Mouse (Mus musculus): ENCODE results near the gene Olfr796. TPM values are rescaled to one million over a fixed set of nuclear protein-coding genes. Genes with fewer than 3 reads are reported as not detected.

The Olfr796 gene
- polyA plus RNA-seq (2015; fragmentation: Nextera tagmentation; extraction: Ambion mirVana), result not detected in 2 replicates

DNA sequence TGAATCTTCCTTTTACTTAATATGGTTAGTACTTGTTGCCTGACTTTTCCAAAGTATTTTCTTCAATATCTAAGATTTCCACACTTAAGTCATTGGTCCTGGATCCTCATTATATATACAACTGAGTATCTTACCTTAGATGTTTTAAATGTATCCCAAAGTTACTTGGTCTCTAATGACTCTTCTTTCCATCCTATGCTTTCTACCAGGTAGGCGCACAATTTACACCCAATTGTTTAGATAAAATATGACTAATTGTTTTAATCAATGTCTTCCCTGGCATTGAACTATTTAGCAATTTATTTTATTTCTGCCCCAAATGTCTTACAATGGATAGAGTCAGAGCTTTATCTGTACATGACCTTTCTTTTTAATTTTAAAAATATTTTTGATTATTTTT lies at the start of gene Olfr796:
TSS of gene Olfr796 (minus strand) at position 101 of the 400 bp plus-strand sequence.
- Histone ChIP-seq H3K27me3 (no peaks in the 10 kb centered on the region), H3K9me3 (no peaks in the 10 kb centered on the region), H3K9ac (no peak within 1 kb of the TSS), H3K27ac (no peak within 1 kb of the TSS), H3K4me1 (replicated peaks) (no peaks in the 10 kb centered on the region), H3K36me3 (no peaks in the 10 kb centered on the region), H3K4me3 (no peak within 1 kb of the TSS), H3K4me2 (no peak within 1 kb of the TSS)
- no peak for ATAC-seq (ENCODE audit: low FRiP score)
- 98% methylated on average over 1 of the region's 1 CpGs for WGBS

DNA sequence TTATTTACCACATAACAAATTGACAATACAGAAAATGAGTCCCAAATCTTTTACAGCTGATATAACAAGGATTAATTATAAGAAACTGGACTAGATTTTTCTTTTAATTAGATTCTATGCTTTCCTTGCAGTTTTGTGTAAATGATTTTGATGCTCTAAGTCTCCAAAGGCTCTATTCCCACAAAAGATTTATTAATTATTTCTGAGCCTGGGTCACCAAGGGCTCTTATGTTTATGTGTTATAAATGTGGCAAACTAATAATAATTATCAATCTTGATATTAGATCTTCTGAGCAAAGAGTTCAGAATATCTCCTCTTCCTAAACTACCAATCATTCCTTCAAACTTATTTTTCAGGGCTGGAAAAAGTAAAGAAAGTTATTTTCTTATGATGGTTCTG lies 45.0 kb upstream of the Olfr796 start, which contains the start of gene Olfr800:
TSS of gene Olfr800 (plus strand) at position 301 of the 400 bp plus-strand sequence.
- no peaks in the 10 kb centered on the region for H3K4me1 ChIP-seq (replicated peaks)
- no peak within 1 kb of the TSS for H3K9ac ChIP-seq
- ATAC-seq (ENCODE audit: low FRiP score), result no peak
- no peaks in the 10 kb centered on the region for H3K36me3 ChIP-seq
- no peak within 1 kb of the TSS for H3K4me2 ChIP-seq
- no peaks in the 10 kb centered on the region for H3K27me3 ChIP-seq
- H3K27ac ChIP-seq, result no peak within 1 kb of the TSS
- no peaks in the 10 kb centered on the region for H3K9me3 ChIP-seq
- no peak within 1 kb of the TSS for H3K4me3 ChIP-seq

DNA sequence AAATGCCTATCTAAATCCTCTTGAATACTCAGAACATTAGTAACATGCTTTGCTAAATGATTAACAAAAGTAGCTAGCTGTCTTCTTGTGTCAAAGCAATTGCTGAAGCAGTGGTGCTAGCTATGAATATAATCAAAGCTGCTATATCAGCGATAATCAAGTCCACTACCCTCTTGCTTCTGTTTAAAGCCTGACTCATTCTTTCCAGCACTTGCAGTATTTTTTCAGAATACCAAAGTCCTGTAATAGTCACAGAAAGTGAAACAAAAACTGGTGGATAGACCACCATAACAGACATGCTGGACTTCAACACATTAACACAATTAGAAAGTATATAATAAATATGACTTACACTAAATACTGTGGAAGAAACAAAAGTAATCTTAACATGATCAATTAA lies 39.4 kb upstream of the Olfr796 start:
- 89% methylated on average over 1 of the region's 1 CpGs for WGBS
- H3K27me3 ChIP-seq, result no peaks in the 10 kb centered on the region
- H3K27ac ChIP-seq, result no peak overlapping the region
- no peak overlapping the region for H3K4me3 ChIP-seq
- no peaks in the 10 kb centered on the region for H3K9me3 ChIP-seq
- H3K9ac ChIP-seq, result no peak overlapping the region
- no peaks in the 10 kb centered on the region for H3K36me3 ChIP-seq
- ATAC-seq (ENCODE audit: low FRiP score), result no peak
- no peak overlapping the region for H3K4me2 ChIP-seq
- no peaks in the 10 kb centered on the region for H3K4me1 ChIP-seq (replicated peaks)

DNA sequence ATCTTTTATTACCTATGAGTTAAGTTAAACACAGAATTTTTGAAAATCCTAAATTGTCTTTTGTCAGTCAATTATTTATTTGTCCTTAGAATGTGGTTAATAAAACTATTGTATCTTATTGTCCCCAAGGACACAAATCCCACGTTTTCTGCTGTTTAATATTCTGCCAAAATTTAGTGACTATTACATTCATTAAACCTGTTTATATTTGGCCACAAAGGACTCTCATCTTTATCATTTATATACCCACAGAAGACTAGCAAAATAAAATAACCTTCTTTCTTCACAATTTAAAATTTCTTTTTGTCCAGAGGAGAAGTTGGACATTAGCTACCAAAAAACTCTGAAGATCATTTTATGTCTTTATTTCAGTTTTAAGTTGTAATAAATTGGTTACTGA lies 24.8 kb upstream of the Olfr796 start, which contains the start of gene Olfr799:
TSS of gene Olfr799 (plus strand) at position 301 of the 400 bp plus-strand sequence.
- no peak within 1 kb of the TSS for H3K4me3 ChIP-seq
- no peaks in the 10 kb centered on the region for H3K27me3 ChIP-seq
- no peaks in the 10 kb centered on the region for H3K4me1 ChIP-seq (replicated peaks)
- ATAC-seq (ENCODE audit: low FRiP score), result no peak
- no peaks in the 10 kb centered on the region for H3K9me3 ChIP-seq
- H3K27ac ChIP-seq, result no peak within 1 kb of the TSS
- no peak within 1 kb of the TSS for H3K4me2 ChIP-seq
- 43% methylated on average over 1 of the region's 1 CpGs for WGBS
- no peak within 1 kb of the TSS for H3K9ac ChIP-seq
- no peaks in the 10 kb centered on the region for H3K36me3 ChIP-seq

DNA sequence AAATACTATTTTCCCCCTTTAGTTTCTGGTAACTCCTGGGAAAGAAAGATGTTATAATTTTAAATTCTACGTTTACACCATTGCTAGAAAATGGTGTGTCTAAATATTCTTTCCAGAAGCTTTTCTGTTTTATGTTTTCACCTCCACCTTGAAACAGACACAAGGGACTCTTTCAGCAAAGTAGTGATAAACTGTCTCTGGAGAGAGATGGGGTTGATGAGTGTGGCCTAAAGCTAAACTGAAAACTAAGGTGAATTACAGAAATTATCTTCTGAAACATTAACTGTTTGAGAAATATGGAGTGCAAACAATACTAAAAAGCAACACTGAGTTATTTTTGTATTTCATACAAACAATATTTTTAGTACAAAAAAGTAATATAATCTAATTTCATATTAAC lies 15.5 kb upstream of the Olfr796 start, which contains the start of gene Olfr798:
TSS of gene Olfr798 (minus strand) at position 101 of the 400 bp plus-strand sequence.
- H3K27ac ChIP-seq, result no peak within 1 kb of the TSS
- H3K4me3 ChIP-seq, result no peak within 1 kb of the TSS
- H3K4me2 ChIP-seq, result no peak within 1 kb of the TSS
- WGBS, result 89% methylated on average over 1 of the region's 1 CpGs
- H3K27me3 ChIP-seq, result no peaks in the 10 kb centered on the region
- no peaks in the 10 kb centered on the region for H3K4me1 ChIP-seq (replicated peaks)
- H3K9me3 ChIP-seq, result no peaks in the 10 kb centered on the region
- H3K9ac ChIP-seq, result no peak within 1 kb of the TSS
- no peak for ATAC-seq (ENCODE audit: low FRiP score)
- no peaks in the 10 kb centered on the region for H3K36me3 ChIP-seq

DNA sequence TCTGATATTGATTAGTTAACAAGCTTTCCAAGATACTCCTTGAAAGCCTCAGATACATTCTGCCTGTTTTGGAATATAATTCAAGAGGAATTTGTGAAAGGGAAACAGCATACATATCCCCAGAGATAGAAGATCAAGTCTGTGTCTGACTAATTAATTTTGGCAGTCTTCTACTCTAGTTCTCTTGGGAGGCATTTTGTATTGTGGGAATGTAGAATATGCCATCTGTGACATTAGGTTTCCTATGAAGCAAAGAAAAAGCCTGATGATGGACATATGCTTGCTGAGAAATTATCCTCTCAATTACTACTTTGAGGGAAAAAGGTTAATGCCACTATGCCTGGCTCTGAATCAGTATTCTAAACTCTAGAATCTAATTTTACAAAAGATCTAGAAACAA lies 10.9 kb upstream of the Olfr796 start:
- Histone ChIP-seq H3K36me3 (no peaks in the 10 kb centered on the region), H3K4me1 (replicated peaks) (no peaks in the 10 kb centered on the region), H3K4me3 (no peak overlapping the region), H3K9ac (no peak overlapping the region), H3K27ac (no peak overlapping the region), H3K9me3 (no peaks in the 10 kb centered on the region), H3K27me3 (no peaks in the 10 kb centered on the region), H3K4me2 (no peak overlapping the region)
- ATAC-seq (ENCODE audit: low FRiP score), result no peak

DNA sequence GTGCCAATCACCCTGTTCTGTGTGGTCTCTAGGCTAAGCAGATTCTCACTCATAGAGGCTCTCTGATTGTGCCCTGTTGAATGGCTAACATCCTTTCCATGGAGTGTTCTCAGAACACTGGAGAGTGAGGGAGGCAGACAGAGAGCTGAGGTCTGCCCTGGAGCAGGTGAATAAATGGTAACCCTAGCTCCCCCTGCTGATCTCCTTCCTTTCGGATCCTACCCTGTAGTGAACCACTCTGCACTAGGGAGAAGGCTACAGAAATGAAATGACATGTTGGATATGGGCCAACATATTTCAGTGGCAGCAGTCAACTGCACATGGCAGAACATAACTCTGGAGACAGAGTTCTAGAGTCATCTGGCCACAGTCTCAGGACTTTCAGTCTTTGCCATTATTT lies 9.4 kb upstream of the Olfr796 start:
- ATAC-seq (ENCODE audit: low FRiP score), result no peak

DNA sequence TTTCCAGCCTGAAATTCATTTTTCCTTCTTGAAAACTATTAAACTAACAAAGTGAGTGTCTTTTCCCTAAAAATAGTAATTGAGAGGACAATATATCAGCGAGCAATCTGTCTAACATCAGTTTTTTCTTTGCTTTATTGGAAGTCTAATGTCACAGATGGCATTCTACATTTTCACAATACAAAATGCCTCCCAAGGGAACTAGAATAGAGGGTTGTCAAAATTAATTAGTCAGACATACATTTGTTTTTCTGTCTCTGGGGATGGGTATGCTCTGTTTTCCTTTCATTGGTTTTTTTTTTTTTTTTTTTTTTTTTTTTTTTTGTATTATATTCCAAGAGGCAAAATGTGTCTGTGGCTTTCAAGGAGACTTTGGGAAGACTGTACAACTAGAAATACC lies 35.3 kb downstream of the Olfr796 start:
- Histone ChIP-seq H3K9ac (no peak overlapping the region), H3K4me1 (replicated peaks) (no peaks in the 10 kb centered on the region), H3K9me3 (no peaks in the 10 kb centered on the region), H3K36me3 (no peaks in the 10 kb centered on the region), H3K27me3 (no peaks in the 10 kb centered on the region), H3K27ac (no peak overlapping the region), H3K4me3 (no peak overlapping the region), H3K4me2 (no peak overlapping the region)
- WGBS, result 52% methylated on average over 1 of the region's 1 CpGs
- ATAC-seq (ENCODE audit: low FRiP score), result no peak

More for the DNA sequence above, 9.4 kb upstream of the Olfr796 start:
- Histone ChIP-seq H3K36me3 (no peaks in the 10 kb centered on the region), H3K27me3 (no peaks in the 10 kb centered on the region), H3K4me1 (replicated peaks) (no peaks in the 10 kb centered on the region), H3K4me2 (no peak overlapping the region), H3K9me3 (no peaks in the 10 kb centered on the region), H3K9ac (no peak overlapping the region), H3K4me3 (no peak overlapping the region), H3K27ac (no peak overlapping the region)
- WGBS, result 14% methylated on average over 1 of the region's 1 CpGs

DNA sequence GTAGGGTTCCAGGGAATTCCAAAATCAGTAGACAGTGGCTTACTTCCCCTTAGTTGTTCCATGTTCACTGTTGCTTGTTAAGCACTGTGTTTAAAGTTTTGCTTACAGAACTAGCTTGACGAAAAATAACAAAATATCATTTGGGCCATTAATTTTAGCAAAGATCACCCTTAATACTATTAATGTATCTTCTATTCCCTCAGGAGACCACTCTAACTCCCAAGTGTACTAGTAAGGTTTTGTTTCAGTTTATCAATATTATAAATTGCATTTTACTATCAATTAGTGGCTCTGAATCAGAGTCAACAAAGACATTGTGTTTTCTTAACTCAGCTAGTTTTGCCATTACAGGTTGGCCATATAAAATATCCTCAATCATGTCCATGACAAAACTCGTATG lies 45.0 kb downstream of the Olfr796 start, which contains the start of gene Olfr794:
TSS of gene Olfr794 (plus strand) at position 301 of the 400 bp plus-strand sequence.
- Histone ChIP-seq H3K36me3 (no peaks in the 10 kb centered on the region), H3K27me3 (no peaks in the 10 kb centered on the region), H3K4me3 (no peak within 1 kb of the TSS), H3K27ac (no peak within 1 kb of the TSS), H3K9me3 (no peaks in the 10 kb centered on the region), H3K4me2 (no peak within 1 kb of the TSS), H3K4me1 (replicated peaks) (no peaks in the 10 kb centered on the region), H3K9ac (no peak within 1 kb of the TSS)
- ATAC-seq (ENCODE audit: low FRiP score), result no peak
- 86% methylated on average over 2 of the region's 2 CpGs for WGBS

Small RNA genes within 50 kb of the gene (microRNA-seq; reads per million reads assigned to microRNA genes)
- not detected for gene Gm23252

Other genes with a start within 250 kb of the Olfr796 start
- gene Olfr784, start 228.5 kb downstream of the Olfr796 start, polyA plus RNA-seq (2015; fragmentation: Nextera tagmentation; extraction: Ambion mirVana), result 0.08 TPM in 1 of 2 replicates, not detected in the other
- not detected in 2 replicates for gene Olfr785, start 207.1 kb downstream of the Olfr796 start, polyA plus RNA-seq (2015; fragmentation: Nextera tagmentation; extraction: Ambion mirVana)
- not detected in 2 replicates for gene Olfr786, start 185.3 kb downstream of the Olfr796 start, polyA plus RNA-seq (2015; fragmentation: Nextera tagmentation; extraction: Ambion mirVana)
- not detected in 2 replicates for gene Olfr787, start 150.7 kb downstream of the Olfr796 start, polyA plus RNA-seq (2015; fragmentation: Nextera tagmentation; extraction: Ambion mirVana)
- not detected in 2 replicates for gene Olfr788, start 141.6 kb downstream of the Olfr796 start, polyA plus RNA-seq (2015; fragmentation: Nextera tagmentation; extraction: Ambion mirVana)
- gene Olfr789, start 127.8 kb downstream of the Olfr796 start, polyA plus RNA-seq (2015; fragmentation: Nextera tagmentation; extraction: Ambion mirVana), result not detected in 2 replicates
- gene Olfr790, start 114.1 kb downstream of the Olfr796 start, polyA plus RNA-seq (2015; fragmentation: Nextera tagmentation; extraction: Ambion mirVana), result not detected in 2 replicates
- not detected in 2 replicates for gene Olfr791, start 90.8 kb downstream of the Olfr796 start, polyA plus RNA-seq (2015; fragmentation: Nextera tagmentation; extraction: Ambion mirVana)
- not detected in 2 replicates for gene Olfr792, start 73.4 kb downstream of the Olfr796 start, polyA plus RNA-seq (2015; fragmentation: Nextera tagmentation; extraction: Ambion mirVana)
- not detected in 2 replicates for gene Olfr794, start 44.9 kb downstream of the Olfr796 start, polyA plus RNA-seq (2015; fragmentation: Nextera tagmentation; extraction: Ambion mirVana)
- not detected in 2 replicates for gene Olfr798, start 15.4 kb upstream of the Olfr796 start, polyA plus RNA-seq (2015; fragmentation: Nextera tagmentation; extraction: Ambion mirVana)
- gene Olfr799, start 24.9 kb upstream of the Olfr796 start, polyA plus RNA-seq (2015; fragmentation: Nextera tagmentation; extraction: Ambion mirVana), result not detected in 2 replicates
- not detected in 2 replicates for gene Olfr800, start 45.1 kb upstream of the Olfr796 start, polyA plus RNA-seq (2015; fragmentation: Nextera tagmentation; extraction: Ambion mirVana)
- not detected in 2 replicates for gene Olfr801, start 61.3 kb upstream of the Olfr796 start, polyA plus RNA-seq (2015; fragmentation: Nextera tagmentation; extraction: Ambion mirVana)
- gene Olfr802, start 75.6 kb upstream of the Olfr796 start, polyA plus RNA-seq (2015; fragmentation: Nextera tagmentation; extraction: Ambion mirVana), result 0.03 TPM in 1 of 2 replicates, not detected in the other
- gene Olfr803, start 81.7 kb upstream of the Olfr796 start, polyA plus RNA-seq (2015; fragmentation: Nextera tagmentation; extraction: Ambion mirVana), result not detected in 2 replicates
- gene Olfr804, start 90.6 kb upstream of the Olfr796 start, polyA plus RNA-seq (2015; fragmentation: Nextera tagmentation; extraction: Ambion mirVana), result not detected in 2 replicates
- not detected in 2 replicates for gene Olfr805, start 116.8 kb upstream of the Olfr796 start, polyA plus RNA-seq (2015; fragmentation: Nextera tagmentation; extraction: Ambion mirVana)
- gene Olfr806, start 129.4 kb upstream of the Olfr796 start, polyA plus RNA-seq (2015; fragmentation: Nextera tagmentation; extraction: Ambion mirVana), result not detected in 2 replicates
- not detected in 2 replicates for gene Olfr807, start 145.2 kb upstream of the Olfr796 start, polyA plus RNA-seq (2015; fragmentation: Nextera tagmentation; extraction: Ambion mirVana)
- gene Olfr808, start 152.9 kb upstream of the Olfr796 start, polyA plus RNA-seq (2015; fragmentation: Nextera tagmentation; extraction: Ambion mirVana), result not detected in 2 replicates
- not detected in 2 replicates for gene Olfr809, start 162.1 kb upstream of the Olfr796 start, polyA plus RNA-seq (2015; fragmentation: Nextera tagmentation; extraction: Ambion mirVana)
- gene Olfr810, start 182.3 kb upstream of the Olfr796 start, polyA plus RNA-seq (2015; fragmentation: Nextera tagmentation; extraction: Ambion mirVana), result not detected in 2 replicates
- gene Olfr811, start 191.8 kb upstream of the Olfr796 start, polyA plus RNA-seq (2015; fragmentation: Nextera tagmentation; extraction: Ambion mirVana), result not detected in 2 replicates
- not detected in 2 replicates for gene Olfr812, start 233.5 kb upstream of the Olfr796 start, polyA plus RNA-seq (2015; fragmentation: Nextera tagmentation; extraction: Ambion mirVana)
- gene Olfr813, start 242.8 kb upstream of the Olfr796 start, polyA plus RNA-seq (2015; fragmentation: Nextera tagmentation; extraction: Ambion mirVana), result not detected in 2 replicates